Mouse (Mus musculus) NIH3T3 (cell line): Measurements from ENCODE around the gene Matk.

Source experiments
- DNase-seq: peaks from one replicate; pipeline ENCODE4 v3.0.0-alpha.2; 2012; ENCODE audit warnings: low read depth

Matk gene

GRCm38 (mm10) chr10:81286586-81286985, 33.9 kb downstream of the Matk start:
- no peak for DNase-seq

DNA sequence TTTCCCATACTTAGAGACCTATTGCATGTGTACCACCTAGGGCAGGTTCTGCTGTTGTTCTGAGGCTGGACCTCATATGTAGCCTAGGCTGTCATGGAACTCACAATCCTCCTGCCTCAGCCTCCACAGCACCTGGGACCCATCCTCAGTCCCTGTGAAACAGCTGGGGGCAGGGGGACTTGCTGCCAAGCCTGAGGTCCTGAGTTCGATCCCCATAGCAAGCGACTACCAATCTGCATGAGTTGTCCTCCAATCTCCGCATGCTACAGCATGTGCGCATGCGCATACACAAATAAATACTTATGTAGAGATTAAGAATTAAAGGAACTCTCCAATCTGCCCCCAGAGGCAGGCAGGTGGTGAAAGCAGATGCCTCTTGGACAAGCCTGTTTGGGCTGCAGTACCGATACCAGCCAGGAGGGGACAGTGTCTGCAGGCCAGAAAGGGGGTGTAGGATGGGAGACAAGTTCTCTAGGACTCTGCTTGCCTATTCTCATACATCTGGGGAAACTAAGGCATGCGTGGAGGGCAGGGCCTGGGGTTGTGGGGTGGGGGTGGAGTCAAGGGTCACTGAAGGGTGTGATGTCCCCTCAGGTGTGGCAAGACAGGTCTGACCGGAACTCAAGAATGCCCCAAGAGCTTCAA, 34.9 kb downstream of the Matk start:
- DNase-seq = peak; percentile 72

- DNase-seq = peak; percentile 51
Measured at GRCm38 (mm10) chr10:81288601-81289000, 35.9 kb downstream of the Matk start.

DNA sequence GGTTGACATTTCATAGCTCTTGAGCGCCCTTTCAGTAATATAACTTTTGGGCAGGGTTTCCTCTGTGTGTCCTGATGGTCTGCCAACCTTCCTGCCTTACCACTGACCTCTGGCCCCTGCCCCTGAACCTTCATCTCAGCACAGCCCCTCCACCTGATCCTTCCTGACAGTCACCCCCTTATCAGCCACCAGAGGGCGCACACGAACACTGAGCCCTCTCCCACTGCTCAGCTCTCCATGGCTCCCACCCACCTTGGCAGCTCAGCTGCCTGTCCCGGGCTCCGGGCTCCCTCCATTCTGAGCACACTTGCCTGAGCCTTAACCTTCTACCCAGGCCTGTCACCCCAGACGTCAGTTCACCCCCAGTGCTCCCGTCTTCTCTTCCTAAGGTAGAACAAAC, 36.5 kb downstream of the Matk start:
- peak; percentile 86 for DNase-seq

- DNase-seq = no peak
Measured at GRCm38 (mm10) chr10:81289811-81290210, 37.1 kb downstream of the Matk start.

DNA sequence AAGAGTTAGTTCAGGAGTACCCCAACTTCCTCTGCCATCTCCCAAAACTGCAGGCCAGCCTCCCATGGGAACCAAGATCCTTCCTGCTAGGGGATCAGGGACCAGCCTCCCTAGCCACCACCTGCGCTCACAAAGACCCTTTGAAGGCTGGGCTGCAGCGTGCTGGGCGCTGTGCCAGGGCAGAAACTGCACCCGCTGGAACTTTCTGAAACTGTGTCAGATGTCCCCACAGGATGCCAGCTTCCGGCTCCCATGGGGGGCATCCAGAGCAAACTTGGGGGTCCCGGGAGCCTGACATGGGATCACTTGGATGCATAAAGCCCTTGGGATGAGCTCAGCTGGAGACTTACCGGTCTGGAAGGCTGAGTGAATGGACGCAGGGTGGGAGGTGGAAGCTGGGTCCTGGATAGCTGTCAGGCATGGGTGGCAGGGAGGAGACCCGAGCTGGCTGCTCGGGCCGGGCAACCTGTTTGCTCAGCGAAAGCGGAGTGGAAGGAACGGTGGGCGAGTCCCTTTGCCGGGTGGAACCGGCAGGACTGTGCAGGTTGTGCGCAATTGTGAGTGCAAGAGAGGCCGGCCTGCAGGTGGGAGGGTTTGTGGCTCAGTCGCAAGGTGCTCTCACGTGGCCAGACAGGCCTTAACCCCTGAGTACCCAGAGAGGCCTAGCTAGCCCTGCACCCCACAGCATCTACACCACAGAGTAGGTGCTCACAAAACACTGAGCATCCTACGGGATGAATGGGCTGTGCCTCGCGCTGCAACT, 38.1 kb downstream of the Matk start:
- DNase-seq = no peak

GRCm38 (mm10) chr10:81291511-81292104, 38.9 kb downstream of the Matk start, which contains the start of gene Tjp3:
Tjp3 (minus strand) TSS chr10:81291581.
- DNase-seq = no peak

DNA sequence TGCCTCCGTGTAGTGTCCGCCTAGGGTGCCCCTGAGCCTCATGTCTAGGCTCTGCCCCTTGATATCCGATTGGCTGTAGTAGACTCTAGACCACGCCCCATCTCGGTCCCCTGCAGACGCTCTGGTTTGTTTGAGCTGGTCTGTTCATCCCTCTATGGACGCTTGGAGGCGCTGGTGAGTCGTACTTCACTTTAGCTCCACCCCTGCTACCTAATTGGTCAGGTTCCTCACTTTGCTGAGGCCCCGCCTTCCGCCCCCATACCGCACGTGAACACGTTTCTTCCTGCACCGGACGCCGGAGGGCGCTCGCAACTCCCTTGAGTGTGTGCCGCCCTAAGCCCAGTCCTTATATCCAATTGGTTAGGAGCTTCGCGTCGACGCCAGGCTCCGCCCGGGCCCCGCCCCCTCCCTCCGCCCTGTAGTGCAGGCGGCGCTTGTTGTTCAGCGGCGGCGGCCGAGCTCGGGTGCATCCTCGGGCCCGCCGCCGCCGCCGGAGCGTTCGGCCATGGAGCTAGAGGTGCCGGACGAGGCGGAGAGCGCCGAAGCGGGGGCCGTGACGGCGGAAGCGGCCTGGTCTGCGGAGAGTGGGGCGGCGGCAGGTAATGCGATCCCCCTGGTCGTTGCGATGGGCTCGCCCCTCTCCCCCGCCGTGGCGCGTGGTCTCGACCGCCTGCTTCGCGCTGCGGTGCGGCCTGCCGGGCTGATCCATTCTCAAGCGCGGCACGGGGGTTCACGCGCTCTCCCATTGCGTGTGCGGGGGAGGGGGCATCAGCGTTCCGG, 40.0 kb downstream of the Matk start, which contains the start of gene Pip5k1c:
Gene Pip5k1c (plus strand): TSS at position 410 of the 780 bp plus-strand sequence.
- DNase-seq = peak; percentile 100

GRCm38 (mm10) chr10:81293334-81294030, 40.7 kb downstream of the Matk start:
- no peak for DNase-seq

- DNase-seq = no peak
Measured at GRCm38 (mm10) chr10:81294442-81294841, 41.7 kb downstream of the Matk start.

DNA sequence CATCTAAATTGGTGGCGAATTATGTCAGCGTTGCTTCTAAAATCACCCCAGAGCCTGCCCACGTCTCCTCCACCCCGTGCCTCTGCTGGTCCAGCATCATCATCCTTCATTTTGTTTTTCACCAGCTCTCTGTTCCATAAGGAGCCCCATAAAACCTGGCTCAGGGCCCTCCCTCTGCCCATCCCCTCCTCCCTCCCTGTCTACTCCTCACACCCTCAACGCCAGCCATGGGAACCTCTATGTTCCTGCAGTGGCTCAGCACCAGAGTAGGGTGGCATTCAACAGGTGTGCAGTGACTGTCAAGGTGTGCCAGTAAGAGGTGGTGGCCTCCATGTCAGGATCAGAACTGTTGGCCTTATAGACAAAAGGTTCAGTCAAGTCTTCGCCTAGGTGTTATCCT, 42.5 kb downstream of the Matk start:
- no peak for DNase-seq

DNA sequence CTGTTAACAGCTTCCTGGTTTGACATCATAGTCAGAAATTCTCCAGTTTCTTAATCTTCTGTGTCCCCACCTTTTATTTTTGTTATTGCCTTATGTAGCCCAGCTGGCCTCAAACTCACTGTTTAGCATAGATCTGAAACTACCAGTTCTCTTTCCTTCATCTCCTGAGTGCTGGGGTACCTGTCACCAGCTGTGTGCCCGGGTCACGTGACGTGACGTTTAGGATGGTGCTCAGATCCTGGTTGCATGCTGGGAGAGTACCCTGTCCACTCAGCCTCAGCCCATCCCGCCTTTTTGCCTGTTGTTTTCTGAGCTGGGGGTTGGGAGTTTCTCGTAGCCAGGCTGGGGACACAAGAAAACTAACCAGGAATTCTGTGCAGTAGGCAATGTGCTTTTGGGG, 44.5 kb downstream of the Matk start:
- DNase-seq = no peak

DNA sequence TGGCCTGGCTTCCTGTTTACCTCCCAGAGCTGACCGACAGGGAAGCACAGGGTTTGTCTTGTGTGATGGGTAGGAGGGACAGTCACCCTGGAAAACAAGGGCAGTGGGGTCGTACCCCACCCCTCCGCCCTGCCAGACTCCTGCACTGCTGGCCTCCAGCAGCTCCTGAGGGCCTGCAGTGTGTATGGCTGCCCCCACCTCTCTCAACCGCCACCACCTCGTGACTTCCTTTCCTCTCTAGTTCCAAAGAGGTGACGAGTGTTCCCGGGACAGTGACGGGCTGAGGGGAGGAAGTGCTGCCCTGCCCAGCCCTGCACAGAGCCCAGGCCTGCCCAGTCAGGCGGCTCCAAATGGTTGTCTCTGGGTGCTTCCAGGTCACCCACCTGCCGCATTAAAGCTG, 45.1 kb downstream of the Matk start:
- no peak for DNase-seq

GRCm38 (mm10) chr10:81298369-81299100, 45.8 kb downstream of the Matk start:
- DNase-seq = no peak

DNA sequence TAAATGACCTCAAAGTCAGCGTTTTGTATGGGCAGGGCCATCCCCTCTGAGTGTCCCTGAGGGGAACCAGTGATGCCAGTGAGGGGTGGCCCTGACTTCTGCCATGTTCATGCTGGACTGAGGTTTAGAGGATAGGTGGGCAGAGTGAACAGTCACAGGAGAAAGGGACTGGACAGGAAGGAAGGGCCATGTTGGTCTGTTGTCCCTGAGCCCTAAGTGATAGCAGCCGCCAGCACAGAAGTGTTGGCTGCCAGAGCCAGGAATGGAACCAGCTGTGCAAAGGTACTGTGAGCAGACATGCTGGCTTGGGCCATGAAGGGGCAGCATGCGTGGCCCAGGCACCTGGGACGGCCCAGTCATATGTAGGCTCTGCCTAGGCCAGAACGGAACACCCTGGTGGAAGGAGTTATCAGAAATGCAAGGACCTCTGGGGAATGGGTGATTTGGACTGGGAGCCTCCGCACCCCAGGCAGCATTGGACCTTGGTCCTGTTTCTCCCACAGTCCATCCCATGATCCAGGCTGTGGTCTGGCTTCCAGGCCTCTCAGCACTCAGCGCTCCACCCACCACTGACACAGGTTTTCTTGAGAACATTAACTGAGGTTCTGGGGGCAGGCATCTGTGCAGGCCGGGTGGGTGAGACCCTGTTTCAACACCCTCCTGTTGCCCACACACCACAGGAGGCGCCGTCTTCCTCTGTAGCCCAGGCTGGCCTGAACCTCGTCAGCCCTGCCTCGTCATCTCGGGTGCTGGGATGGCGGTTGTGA, 47.0 kb downstream of the Matk start:
- no peak for DNase-seq

DNA sequence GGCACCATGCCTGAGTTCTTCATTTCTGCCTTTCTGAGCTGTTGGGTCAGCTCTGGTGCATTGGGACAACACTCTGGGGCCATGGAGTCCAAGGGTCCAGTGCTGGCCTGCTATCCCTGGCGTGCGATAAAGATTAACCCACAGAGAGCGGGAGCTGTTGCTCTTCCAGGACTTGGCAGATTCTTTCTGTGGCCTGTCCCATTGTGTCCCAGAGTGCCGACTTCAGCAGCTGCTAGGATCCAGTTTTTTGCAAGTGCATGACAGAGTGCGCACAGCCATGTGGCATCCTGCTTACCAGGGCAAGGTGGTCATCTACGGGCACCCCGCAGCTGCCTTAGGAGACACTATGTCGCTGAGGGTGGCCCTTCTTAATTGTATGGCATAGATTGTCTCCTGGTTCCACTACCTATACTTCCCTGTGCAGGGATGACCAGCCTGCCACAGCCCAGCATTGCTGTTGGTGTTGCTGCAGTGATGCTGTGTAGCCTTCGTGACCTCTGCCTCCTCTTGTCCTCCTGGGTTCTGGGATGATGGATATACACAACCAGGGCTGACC, 47.7 kb downstream of the Matk start:
- DNase-seq = no peak

DNA sequence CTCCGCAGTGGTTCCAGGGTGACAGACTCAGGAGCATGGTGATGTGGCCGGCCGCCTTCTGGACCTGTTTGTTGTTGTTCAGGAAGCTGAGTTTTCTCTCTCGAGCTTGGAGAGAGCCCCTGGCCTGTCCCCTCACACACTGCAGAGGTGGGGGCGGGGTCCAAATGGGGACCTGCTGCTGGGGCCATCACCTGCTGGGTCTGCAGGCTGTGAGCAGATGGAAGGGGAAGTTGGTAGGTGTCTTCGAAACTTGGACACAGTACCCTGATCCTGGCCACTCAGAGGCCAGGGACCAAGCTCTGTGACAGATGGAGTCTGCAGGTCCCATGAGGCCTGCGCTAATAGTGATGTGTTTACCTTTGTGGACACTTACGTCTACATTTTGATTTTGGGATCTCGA, 48.6 kb downstream of the Matk start:
- no peak for DNase-seq

DNA sequence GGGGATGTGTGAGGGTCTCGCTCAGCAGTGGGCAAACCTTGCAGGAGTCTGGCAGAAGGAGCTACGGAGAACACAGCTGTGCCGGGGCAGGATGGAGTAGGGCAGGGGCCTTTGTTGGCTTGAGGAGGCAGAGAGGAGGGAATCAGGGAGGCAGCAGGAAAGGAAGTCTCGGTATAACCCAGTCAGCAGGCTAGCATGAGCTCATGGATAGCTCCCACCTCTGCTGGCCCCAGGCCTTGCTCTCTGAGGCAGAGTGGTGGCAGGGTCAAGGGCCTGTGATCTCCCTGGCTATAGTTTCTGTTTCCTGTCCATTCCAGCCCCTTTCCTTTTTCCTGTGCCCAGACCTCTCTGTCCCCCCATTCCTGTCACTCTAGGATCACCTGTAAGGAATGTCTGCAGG, 49.6 kb downstream of the Matk start:
- no peak for DNase-seq

DNA sequence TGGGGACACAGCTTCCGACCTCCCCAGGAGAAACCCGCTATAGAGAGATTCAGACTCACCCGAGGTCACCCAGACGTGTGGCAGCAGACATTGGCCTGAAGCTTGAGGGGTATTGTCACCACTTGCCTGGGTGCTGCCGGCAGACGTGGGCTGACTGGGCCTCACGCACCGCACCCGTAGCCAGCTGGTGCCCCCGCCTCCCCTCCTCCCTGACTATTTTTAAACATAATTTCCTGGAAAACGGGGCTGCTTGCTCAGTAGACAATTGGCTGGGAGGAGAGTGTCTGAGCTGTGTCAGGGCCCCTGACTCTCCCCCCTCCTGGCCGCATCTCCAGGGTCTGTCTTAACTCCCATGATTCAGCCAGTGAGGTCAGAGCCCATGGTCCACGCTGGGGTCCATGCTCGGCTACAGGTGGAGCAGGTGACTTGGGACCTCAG, 50.1 kb downstream of the Matk start:
- no peak for DNase-seq

DNA sequence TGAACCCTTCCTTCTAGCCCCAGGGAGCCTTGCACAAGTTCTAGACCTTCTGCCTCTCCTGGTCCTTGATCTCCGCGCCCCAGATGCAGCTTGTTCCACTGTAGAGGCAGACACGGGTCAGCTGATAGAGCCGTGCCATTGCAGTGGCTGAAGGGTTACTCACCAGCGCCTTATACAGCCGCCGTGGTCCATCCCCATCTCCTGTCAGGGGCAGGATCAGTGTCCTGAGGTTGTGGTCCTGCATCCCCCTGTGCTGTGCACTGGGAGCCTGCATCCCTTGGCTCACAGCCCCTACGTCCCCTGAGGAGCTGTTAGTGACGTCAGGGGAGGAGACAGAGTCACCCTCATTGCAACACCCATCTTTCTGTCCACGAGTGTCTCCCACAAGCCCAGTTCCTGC, 50.5 kb downstream of the Matk start:
- no peak for DNase-seq
